ENCODE assay signal across 9 mouse cellular contexts in genomic region chr15:31815551-31815950, GRCm38 (mm10).
"Had no signal": no experiment of that assay in that cellular context is flagged by ENCODE, and none has a peak within 500 bp of the region (broad histone marks: within the 10 kb centered on the region; RNA-seq: fewer than 3 reads in every experiment).

No protein-coding gene starts in this region.

- DNase-seq: kidney, adult 11 months; kidney, adult 9 months; kidney, postnatal 14 days; left cerebral cortex, postnatal 4 days; liver, postnatal 0 days; lung, embryonic 14.5 days; right cerebral cortex, postnatal 14 days; right cerebral cortex, postnatal 4 days; thymus, postnatal 25 days had no signal
